Mouse (Mus musculus) urinary bladder, adult 2 months (tissue): ENCODE measurements at regions not wholly inside any gene's neighbourhood (a gene's known extent, or its start where the extent isn't known, plus 50 kb on each side); places are given as distances from the start of the nearest gene placed in this dataset.
"Not testable (repeated sequence)": the region's sequence is repeated elsewhere in the genome, so short reads cannot be mapped to it uniquely, and the experiment has no call there.

ENCODE experiments used
- DNase-seq: peaks from one replicate; pipeline ENCODE4 v3.0.0; 2022; ENCODE audit warnings: low spot score

- DNase-seq: no peak
Observed at GRCm38 (mm10) chr17:83039563-83039962, 175.5 kb upstream of the Pkdcc start.

GRCm38 (mm10) chr17:83044515-83044914, 170.6 kb upstream of the Pkdcc start:
- DNase-seq: no peak

DNA sequence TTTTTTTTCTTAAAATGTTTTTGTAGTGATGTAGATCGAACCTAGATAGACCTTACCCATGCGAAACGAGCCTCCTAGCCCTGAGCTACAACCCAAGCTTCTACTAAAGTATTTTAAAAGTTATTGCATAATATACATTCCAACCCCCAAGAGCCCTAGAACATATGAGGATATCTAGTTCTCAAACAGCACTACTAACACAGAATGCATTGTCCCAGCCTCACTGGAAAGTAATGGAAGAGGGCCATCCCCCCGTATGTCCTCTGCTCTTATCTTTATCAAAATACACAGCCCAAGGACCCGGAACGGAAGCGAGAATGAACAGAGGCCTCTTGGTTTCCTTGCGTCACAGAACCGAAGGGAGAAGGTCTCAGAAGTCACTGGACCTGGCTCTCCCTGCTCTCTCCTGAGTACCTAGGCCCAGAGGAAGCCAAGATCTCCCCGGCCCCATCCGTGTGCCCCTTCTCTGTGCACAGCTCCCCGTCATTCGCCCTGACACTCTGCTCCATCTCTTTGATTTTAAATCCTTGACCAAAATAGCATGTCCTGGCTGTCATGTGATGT, 165.0 kb upstream of the Pkdcc start:
- no peak for DNase-seq

GRCm38 (mm10) chr17:83050591-83051197, 164.4 kb upstream of the Pkdcc start:
- DNase-seq: no peak

GRCm38 (mm10) chr17:83052613-83053140, 162.4 kb upstream of the Pkdcc start:
- DNase-seq: no peak

DNA sequence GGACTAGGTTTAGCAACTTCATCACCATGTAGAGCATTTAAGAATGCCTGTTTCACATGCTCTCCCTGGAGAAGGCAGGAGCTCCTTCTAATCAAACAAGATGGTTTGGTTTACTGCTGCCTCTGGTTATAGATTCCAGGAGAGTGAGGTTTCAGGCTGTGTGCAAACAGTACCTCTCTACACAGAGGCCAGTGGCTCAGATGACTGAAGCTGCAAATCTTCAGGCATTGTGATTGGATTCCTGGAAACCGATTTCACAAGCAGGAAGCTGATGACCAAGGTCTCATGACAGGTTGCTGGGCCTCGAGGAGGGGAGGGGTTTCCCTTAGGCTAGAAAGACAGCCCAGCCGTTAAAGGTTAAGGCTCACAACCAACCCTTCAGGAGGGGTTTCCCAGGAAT, 157.3 kb upstream of the Pkdcc start:
- no peak for DNase-seq

- DNase-seq: no peak
Observed at GRCm38 (mm10) chr17:83061843-83062242, 153.2 kb upstream of the Pkdcc start.

DNA sequence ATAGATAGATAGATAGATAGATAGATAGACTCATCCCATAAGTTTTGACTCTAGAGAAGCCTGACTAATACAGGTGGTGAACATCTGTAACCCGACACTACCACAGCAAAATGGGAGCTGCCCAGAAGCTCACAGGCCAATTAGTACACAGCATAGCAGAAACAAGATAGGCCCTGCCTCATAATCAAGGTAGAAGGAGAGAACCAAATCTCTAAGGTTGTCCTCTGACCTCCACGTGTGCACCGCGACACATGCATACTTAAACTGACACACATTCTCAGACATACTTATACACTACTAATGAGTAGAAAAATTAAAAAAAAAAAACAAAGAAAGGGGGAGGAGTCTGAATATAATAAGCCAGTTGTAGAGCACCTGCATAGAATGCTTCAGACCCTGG, 151.2 kb upstream of the Pkdcc start:
- DNase-seq: no peak

- DNase-seq: not testable (repeated sequence)
Observed at GRCm38 (mm10) chr17:83064376-83064775, 150.7 kb upstream of the Pkdcc start.

GRCm38 (mm10) chr17:83069246-83069645, 145.8 kb upstream of the Pkdcc start:
- DNase-seq: no peak

- no peak for DNase-seq
Observed at GRCm38 (mm10) chr17:83071746-83072145, 143.3 kb upstream of the Pkdcc start.

DNA sequence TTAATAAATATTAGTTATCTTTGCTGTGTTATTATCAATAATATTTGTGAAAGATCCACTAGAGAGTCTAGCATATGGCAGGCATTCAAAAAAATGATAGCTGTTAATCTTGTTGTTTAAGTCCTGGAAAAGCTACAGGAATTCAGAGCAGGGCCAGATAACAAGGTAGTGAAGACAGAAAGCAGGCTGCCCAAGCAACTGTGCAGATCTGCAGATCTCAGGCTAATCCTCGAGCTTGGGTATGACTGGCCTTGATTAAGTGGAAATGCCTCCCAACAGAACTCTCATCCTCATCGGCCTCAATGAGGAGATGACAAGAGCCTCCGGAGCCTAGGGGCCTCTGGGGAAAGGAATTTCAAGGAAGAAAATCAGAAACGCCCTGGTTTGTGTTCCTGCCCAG, 142.9 kb upstream of the Pkdcc start:
- no peak for DNase-seq

DNA sequence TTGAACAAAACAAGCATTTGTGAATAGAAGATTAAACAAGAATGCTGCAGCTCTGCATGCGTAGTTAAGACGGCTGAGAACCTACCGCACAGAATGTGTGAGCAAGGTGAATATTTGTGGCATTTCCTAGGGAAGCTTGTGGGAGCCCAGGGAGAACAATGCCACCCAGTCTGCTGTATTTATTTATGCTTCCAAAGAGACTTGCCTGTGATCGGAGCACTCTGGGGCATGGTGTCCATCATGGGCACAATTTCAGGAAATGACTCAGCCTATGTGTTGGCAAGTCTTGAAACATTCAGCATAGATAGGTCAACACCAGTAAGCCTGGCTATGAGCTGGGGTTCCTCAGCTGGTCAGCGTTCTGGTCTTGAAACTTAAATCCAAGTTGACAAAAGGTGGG, 140.2 kb upstream of the Pkdcc start:
- no peak for DNase-seq

DNA sequence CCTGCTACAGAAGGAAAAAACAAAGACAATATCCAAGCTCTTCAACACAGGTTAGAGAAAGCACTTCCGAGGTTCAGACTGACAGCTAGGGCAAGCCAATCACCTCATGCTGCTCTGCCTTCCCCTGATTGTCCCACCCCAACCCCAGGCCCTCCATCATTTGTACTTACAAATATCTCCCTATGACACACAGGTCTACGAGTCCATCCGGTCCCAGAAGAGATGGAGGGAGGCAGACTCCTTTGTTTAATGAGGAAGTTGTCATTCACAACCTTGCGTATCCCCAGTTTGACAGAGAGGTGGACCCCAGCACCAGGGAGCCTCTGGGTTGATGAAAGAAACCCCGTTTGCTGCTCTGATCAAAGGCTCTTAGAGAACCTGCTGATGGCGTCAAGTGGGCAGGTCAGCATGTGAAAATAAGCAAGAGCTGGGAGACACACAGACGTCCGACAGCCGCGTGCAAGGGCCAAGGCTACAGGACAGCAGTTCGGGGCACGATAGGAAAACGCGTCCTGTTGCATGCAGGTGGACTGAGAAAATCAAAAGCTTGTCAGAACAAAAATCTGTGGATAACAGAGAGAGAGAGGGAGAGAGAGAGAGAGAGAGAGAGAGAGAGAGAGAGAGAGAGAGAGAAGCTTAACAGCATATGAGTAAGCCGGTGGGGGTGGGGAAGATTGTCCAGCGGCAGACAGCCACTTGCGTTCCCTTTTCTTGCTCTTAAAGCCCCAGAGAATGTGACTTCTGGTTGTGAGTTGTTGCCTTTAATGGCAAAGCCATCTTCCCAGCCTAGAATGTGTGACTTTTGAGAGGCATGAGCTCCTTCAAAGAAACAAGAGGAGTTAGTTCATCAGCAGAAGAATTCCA, 137.1 kb upstream of the Pkdcc start:
- no peak for DNase-seq

- no peak for DNase-seq
Observed at GRCm38 (mm10) chr17:83078601-83079360, 136.3 kb upstream of the Pkdcc start.

- no peak for DNase-seq
Observed at GRCm38 (mm10) chr17:83079361-83079685, 135.8 kb upstream of the Pkdcc start.

GRCm38 (mm10) chr17:83081729-83082128, 133.4 kb upstream of the Pkdcc start:
- DNase-seq: no peak

- no peak for DNase-seq
Observed at GRCm38 (mm10) chr17:83083521-83083920, 131.6 kb upstream of the Pkdcc start.

GRCm38 (mm10) chr17:83085792-83086475, 129.2 kb upstream of the Pkdcc start:
- DNase-seq: no peak

GRCm38 (mm10) chr17:83086703-83087102, 128.4 kb upstream of the Pkdcc start:
- DNase-seq: no peak

DNA sequence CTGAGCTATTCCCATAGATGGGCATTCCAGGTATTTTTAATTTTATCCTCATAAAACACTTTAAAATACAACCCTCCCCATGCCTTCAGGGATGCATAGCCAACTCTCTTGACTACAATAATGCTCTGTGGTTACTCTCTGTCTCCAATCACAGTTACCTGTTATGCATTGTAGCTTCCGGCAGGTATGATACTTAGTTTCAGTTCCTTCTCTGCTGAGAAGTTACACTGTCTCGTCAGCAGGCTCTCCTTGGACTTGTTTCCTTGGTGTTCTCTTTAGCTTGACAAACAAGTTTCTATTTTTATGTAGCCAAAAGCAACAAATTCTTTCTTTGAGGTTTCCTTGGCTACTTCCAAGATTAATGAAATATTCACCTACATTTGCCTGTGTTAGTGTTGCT, 126.6 kb upstream of the Pkdcc start:
- no peak for DNase-seq
